Mouse (Mus musculus) hindbrain, postnatal 0 days (tissue): ENCODE results near the gene Sri. TPM values are rescaled to one million over a fixed set of nuclear protein-coding genes. Genes with fewer than 3 reads are reported as not detected.
"Not testable (repeated sequence)": the region's sequence is repeated elsewhere in the genome, so short reads cannot be mapped to it uniquely, and the experiment has no call there.

Experiments used
- ATAC-seq: fragments of 200-750 bp; cut with Nextera tagmentation; 2 replicates; pipeline ENCODE4 v1.8.0; 2017; ENCODE audit warnings: mild to moderate bottlenecking, moderate TSS enrichment, moderate library complexity
- DNase-seq: peaks from one replicate; pipeline ENCODE4 v3.0.0-alpha.2; 2015; ENCODE audit warnings: low spot score
- H3K27ac ChIP-seq: fragments of 300-500 bp; sonication (generic); 2 replicates; pipeline ENCODE4 v1.5.1; 2014; ENCODE audit warnings: mild to moderate bottlenecking
- H3K27me3 ChIP-seq: fragments of 300-500 bp; sonication (generic); 2 replicates; pipeline ENCODE4 v1.6.1; 2014; ENCODE audit warnings: low read length, mixed read lengths; ENCODE audit not compliant: insufficient read depth
- H3K36me3 ChIP-seq: fragments of 300-500 bp; sonication (generic); 2 replicates; pipeline ENCODE4 v1.6.1; 2014; ENCODE audit warnings: low read length, mixed read lengths; ENCODE audit not compliant: insufficient read depth
- H3K4me1 ChIP-seq: fragments of 300-500 bp; sonication (generic); 2 replicates; pipeline ENCODE4 v1.6.1; 2014; ENCODE audit warnings: antibody characterized with exemption, low read length, mixed read lengths; ENCODE audit not compliant: insufficient read depth
- H3K4me2 ChIP-seq: fragments of 300-500 bp; sonication (generic); 2 replicates; pipeline ENCODE4 v1.6.1; 2014; ENCODE audit warnings: low read depth, mild to moderate bottlenecking, low read length, moderate library complexity, mixed read lengths
- H3K4me3 ChIP-seq: fragments of 300-500 bp; sonication (generic); 2 replicates; pipeline ENCODE4 v1.5.1; 2014; ENCODE audit warnings: low read length
- H3K9ac ChIP-seq: fragments of 300-500 bp; sonication (generic); replicated peaks from 2 replicates; pipeline ENCODE4 v1.6.1; 2014; ENCODE audit warnings: mild to moderate bottlenecking, low read length, moderate library complexity, mixed read lengths
- H3K9me3 ChIP-seq: fragments of 300-500 bp; sonication (generic); 2 replicates; pipeline ENCODE4 v1.6.1; 2016; ENCODE audit warnings: low read length, mixed read lengths
- CTCF ChIP-seq: IDR thresholded peaks from 2 replicates; pipeline ENCODE4 v1.5.1; 2016; ENCODE audit warnings: antibody characterized with exemption, control low read depth, low read depth
- WGBS: fragments of 180-500 bp; shearing (Covaris S2); extraction: QIAGEN DNeasy Blood & Tissue Kit; methylation state at CpG from one replicate; pipeline ENCODE4 v1.1.7; 2014; 5-methylcytosine and 5-hydroxymethylcytosine counted together
- polyA plus RNA-seq: library from polyadenylated mRNA; unstranded; fragments of >200 nt; fragmentation: Nextera tagmentation; extraction: Ambion mirVana; gene quantifications from 2 replicates; pipeline ENCODE4 v1.2.1, GENCODE M21; 2015
- total RNA-seq: library from RNA; depleted of rRNA; stranded (reverse); fragments of >200 nt; gene quantifications from 2 replicates; pipeline ENCODE4 v1.2.3, GENCODE M21; 2014; rRNA removed

Gene Sri
- total RNA-seq = 106 and 108 TPM in 2 replicates
- 170 and 175 TPM in 2 replicates for polyA plus RNA-seq

DNA sequence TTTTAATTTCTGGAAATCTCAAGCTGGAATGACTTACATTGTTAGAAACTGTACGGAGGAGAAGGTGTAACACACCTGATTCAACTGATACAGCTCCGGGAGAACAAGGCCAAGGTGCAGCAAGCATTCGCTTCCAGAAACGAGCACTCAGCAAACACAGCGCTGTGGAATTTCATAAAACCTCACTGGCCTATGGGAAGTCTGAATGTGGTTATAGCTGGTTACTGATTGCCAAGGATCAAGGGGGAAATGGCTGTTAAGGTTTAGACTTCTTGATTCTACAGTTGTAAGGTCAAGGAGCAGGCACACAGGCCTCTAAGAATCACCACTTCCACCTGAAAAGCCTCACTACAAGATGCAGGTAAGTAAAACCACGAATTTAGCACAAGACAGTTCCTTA is at the start of gene Sri:
Gene Sri, plus strand, starts transcription at position 224 of the 400 bp plus-strand sequence.
- DNase-seq = no peak
- Histone ChIP-seq H3K4me2 (no peak within 1 kb of the TSS), H3K36me3 (no peaks in the 10 kb centered on the region), H3K27ac (no peak within 1 kb of the TSS), H3K4me1 (no peaks in the 10 kb centered on the region), H3K9me3 (no peaks in the 10 kb centered on the region), H3K9ac (no peak within 1 kb of the TSS), H3K4me3 (no peak within 1 kb of the TSS), H3K27me3 (no peaks in the 10 kb centered on the region)
- ATAC-seq = no peak
- TF ChIP-seq CTCF = no peak
- 79% methylated on average over 6 of the region's 6 CpGs for WGBS

DNA sequence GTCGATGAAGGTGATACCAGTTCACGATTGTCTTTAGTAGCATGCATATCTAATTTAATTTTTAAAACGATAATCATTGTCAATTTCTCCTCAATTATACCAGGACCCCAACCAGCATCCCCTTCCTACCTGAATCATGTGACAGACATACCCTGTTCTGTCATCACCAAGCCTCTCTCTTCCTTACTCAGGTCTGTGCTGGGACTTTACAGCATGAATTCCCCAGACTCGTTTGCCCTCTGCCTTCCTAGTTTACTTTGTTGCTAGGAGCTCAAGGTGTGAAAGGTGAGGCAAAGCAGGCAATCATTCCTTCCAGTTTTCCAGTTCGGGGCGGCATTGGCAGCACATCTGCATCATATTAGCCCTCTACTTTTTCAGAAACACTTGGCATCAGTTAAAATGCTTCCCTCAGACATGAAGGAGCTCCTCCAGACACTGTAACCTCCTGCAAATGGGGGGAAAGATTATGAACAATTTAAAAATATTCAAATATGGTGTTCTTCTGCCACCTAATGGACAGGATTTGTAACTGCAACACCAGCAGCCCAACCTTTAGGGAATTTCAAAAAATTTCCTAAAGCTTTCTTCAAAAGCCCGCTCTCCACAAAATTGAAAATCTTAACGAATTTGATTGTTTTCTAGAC is 49.4 kb upstream of the Sri start:
- H3K4me3 ChIP-seq = no peak overlapping the region
- no peak overlapping the region for H3K4me2 ChIP-seq
- peak; percentile 73 for ATAC-seq
- 53% methylated on average over 8 of the region's 8 CpGs for WGBS
- H3K4me1 ChIP-seq = no peaks in the 10 kb centered on the region
- peak; percentile 74 for DNase-seq
- no peaks in the 10 kb centered on the region for H3K27me3 ChIP-seq
- no peak overlapping the region for H3K9ac ChIP-seq
- no peaks in the 10 kb centered on the region for H3K36me3 ChIP-seq
- H3K9me3 ChIP-seq = no peaks in the 10 kb centered on the region
- H3K27ac ChIP-seq = no peak overlapping the region
- peak; percentile 76 for TF ChIP-seq CTCF

DNA sequence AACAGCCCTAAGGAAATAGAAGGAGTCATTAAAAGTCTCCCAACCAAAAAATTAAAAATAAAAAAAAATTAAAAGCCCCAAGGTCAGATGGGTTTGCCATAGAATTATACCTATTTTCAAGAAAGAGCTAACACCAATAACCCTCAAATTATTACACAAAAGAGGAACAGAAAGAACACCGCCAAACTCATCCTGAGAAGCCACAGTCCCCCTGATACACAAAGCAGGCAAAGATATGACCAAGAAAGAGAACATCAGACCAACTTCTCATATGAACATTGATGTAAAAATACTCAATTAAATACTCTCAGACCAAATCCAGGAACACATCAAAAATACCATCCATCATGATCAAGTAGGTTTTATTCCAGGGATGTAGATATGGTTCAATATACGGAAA is 48.8 kb upstream of the Sri start:
- no peak overlapping the region for H3K4me2 ChIP-seq
- no peaks in the 10 kb centered on the region for H3K36me3 ChIP-seq
- H3K9me3 ChIP-seq = no peaks in the 10 kb centered on the region
- H3K4me3 ChIP-seq = no peak overlapping the region
- H3K27ac ChIP-seq = no peak overlapping the region
- no peak for TF ChIP-seq CTCF
- DNase-seq (no peak), ATAC-seq (no peak)
- no peaks in the 10 kb centered on the region for H3K4me1 ChIP-seq
- 93% methylated on average over 2 of the region's 2 CpGs for WGBS
- H3K27me3 ChIP-seq = no peaks in the 10 kb centered on the region
- H3K9ac ChIP-seq = no peak overlapping the region

DNA sequence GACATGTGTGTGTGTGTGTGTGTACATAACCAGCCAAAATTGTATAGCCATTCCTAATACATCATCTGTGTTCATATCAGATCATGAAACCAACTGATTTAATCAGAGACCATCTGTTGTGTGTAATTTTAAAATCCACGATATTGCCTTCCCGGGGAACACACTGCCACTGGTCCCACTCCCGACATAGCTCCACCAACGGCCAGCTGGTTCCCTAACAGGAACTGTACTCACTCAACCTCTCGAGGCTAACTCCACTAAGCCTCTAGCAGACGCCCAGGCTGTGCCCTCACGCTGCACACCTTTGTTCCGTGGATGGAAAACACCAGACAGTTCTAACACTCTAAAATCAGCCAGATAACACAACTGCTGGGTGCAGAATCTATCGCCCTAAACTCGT is 45.4 kb upstream of the Sri start:
- H3K36me3 ChIP-seq = no peaks in the 10 kb centered on the region
- WGBS = 71% methylated on average over 10 of the region's 10 CpGs

DNA sequence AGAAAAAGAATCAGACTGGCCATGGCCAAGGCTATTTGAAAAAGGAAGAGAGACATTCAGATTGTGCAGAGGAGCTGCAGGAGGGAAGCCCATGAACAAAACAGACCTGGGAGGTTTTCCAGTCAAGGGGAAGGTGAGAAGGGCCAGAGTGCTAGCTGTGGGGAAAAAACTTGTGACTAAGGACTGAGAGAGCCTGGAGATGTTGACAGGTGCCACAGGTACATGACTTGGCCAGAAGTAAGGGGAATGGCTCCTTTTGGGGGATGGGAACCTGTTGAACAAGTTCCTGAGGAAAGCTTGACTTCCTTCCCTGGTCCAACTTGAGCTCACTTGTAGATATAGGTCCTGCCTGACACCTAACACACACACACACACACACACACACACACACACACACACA is 43.1 kb upstream of the Sri start:
- H3K4me2 ChIP-seq = no peak overlapping the region
- no peaks in the 10 kb centered on the region for H3K4me1 ChIP-seq
- DNase-seq (no peak), ATAC-seq (no peak)
- H3K9me3 ChIP-seq = no peaks in the 10 kb centered on the region
- H3K27me3 ChIP-seq = no peaks in the 10 kb centered on the region
- no peak overlapping the region for H3K4me3 ChIP-seq
- H3K9ac ChIP-seq = no peak overlapping the region
- H3K36me3 ChIP-seq = no peaks in the 10 kb centered on the region
- no peak for TF ChIP-seq CTCF
- no peak overlapping the region for H3K27ac ChIP-seq

More for the DNA sequence above, 45.4 kb upstream of the Sri start:
- Histone ChIP-seq H3K4me1 (no peaks in the 10 kb centered on the region), H3K9ac (no peak overlapping the region), H3K4me2 (no peak overlapping the region), H3K27me3 (no peaks in the 10 kb centered on the region), H3K9me3 (no peaks in the 10 kb centered on the region), H3K4me3 (no peak overlapping the region), H3K27ac (no peak overlapping the region)
- no peak for ATAC-seq
- no peak for TF ChIP-seq CTCF
- DNase-seq = no peak

DNA sequence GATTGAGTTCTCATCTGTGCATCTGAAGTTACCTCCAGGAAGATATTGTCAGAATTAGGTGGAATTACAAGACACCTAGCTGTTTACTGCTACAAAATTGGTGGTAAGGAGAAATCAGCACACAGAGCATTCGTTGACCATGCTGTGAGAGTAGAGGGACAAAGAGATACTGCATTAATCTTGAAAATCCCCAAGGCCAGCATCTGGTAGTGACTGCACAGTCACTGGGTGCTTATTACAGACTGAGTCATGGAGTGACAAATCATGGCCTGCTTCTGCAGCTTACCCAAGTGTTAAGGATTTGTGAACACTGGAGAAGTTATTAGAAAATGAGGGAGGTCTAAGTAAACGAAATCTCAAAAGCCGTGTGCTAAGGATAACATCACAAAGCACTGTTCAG is 32.6 kb upstream of the Sri start:
- ATAC-seq (no peak), DNase-seq (no peak)
- Histone ChIP-seq H3K4me3 (no peak overlapping the region), H3K4me1 (no peaks in the 10 kb centered on the region), H3K27me3 (no peaks in the 10 kb centered on the region), H3K9me3 (no peaks in the 10 kb centered on the region), H3K4me2 (no peak overlapping the region), H3K9ac (no peak overlapping the region), H3K27ac (no peak overlapping the region), H3K36me3 (no peaks in the 10 kb centered on the region)
- no peak for TF ChIP-seq CTCF
- WGBS = 76% methylated on average over 3 of the region's 3 CpGs

DNA sequence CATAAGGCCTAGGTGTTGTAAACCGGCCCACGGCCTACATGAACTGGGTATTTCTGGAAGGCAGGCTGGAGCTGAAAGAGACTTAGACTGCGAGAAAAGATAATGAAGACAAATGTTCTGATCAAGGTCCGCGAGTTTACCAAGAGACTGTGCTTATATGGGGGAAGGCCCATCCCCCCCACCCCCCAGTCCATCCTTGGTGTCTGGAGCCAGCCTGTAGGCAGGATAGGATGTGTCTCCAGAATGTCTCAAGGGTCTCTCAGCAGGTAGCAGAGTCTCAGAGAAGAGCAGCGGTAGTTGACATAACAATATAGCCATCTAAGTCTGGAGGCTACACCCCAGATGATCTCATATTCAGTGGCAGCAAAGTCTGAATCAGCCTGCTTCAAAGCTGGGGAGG is 11.3 kb upstream of the Sri start:
- H3K9me3 ChIP-seq, ATAC-seq, H3K4me3 ChIP-seq, H3K27me3 ChIP-seq, H3K9ac ChIP-seq, H3K27ac ChIP-seq, H3K4me2 ChIP-seq, H3K36me3 ChIP-seq, DNase-seq, H3K4me1 ChIP-seq: not testable (repeated sequence)
- 93% methylated on average over 6 of the region's 6 CpGs for WGBS
